Mouse (Mus musculus) urinary bladder, postnatal 14 days (tissue): ENCODE results near the gene Stard3.

ENCODE experiments used
- DNase-seq: peaks from one replicate; pipeline ENCODE4 v3.0.0; 2021; ENCODE audit warnings: low spot score

The Stard3 gene

DNA sequence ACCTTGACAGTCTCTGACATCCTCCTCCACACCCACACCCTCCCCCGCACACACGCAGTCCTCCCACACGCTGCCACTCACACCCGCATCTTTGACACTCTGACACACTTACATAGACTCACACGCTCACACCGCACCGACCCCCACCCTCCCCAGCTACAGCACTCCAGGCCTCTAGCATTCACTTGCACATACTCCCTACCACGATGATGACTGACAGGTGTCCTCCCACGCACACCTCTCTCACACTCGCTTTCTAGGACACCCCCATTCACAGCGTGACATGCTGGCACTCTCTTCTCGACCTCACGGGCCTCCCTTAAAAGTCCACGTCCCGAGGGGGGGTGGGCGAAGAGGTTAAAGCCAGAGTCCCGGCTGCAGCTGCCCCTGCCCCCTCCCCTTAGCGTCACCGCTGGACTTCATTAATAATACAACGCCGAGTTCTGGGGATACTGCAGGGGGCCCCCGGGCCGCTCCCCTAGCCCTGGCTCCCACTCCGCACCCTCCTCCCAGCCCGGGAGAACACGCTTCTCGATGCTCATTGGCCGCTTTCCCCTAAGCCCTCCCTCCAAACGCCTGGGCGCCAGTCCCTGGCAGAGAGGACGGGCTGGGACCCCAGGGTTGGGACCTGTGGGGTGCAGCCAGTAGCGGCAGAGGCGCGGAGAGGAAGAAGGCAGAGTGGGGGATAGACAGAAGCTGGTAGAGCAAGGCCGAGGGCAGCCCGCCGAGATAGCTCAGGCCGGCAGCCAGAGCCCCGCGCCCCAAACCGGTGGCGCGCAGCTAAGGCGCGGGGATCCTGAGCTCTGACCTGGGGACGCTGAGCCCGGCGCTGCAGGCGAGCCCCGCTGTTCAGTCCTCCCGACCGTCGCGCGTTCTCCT, 9.8 kb upstream of the Stard3 start, which contains the start of gene Ppp1r1b:
TSS of gene Ppp1r1b (plus strand) at position 322 of the 879 bp plus-strand sequence.
- peak; percentile 36 for DNase-seq

GRCm38 (mm10) chr11:98349308-98349707, 8.9 kb upstream of the Stard3 start:
- no peak for DNase-seq

DNA sequence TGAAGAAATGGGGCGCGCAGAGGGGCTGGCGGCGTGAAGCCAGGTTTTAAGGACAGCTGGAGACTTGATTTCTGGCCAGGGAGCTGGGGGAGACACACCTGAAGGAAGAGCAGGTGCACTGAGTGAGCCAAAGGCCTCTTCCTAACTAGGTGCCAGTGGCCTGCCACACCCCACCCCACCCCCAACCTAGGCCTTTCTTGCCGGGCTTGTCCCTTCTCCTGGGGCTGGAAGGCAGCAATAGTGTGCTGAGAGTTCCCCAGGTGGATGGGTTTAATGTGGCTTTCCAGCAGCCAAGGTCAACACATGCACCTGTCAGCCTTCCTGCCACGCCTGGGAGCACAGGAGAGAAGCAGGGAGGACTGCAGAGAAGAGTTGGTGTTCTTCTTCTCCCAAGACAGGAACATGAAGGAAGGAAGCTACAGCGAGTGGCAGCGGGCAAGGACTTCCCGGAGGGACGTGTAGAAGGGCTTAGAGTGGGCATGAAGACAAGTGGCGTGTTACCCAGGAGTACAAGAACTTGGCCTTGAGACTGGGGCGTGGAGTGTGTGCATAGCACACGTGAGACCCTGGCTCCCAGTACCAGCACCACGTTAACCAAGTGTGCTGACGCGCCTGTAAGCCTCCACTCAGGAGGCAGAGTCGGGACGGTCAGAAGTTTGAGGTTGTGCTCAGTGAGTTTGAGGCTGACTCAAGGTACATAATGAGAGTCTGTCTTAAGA, 5.7 kb upstream of the Stard3 start:
- no peak for DNase-seq

DNA sequence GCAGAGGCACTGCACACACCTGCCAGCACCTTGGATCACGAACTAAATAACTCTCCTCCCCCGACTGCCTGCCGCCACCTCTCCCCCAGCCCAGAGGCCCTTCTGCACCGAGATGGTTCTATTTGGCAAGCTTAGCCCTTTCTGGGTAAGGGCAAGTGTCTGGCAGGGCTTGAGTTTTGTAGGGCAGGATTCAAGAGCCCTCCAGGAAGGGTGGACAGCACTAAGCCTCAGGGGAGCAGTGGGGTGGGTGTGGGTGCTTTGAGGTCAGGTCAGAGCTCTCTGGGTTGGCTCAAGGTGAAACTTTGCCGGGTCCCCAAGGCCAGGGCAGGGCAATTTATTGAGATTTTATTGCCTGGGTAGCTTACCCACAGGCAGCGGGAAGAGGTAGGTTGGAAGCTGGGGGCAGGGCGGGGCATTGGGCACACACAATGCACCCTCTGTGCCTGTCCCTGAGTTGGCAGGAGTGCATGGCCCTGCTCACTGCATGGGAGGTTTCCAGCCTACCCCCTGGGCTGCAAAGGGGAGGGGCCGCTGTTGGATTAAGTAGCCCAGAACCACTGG, 4.4 kb upstream of the Stard3 start:
- no peak for DNase-seq

GRCm38 (mm10) chr11:98354445-98354844, 3.7 kb upstream of the Stard3 start:
- no peak for DNase-seq

- peak; percentile 43 for DNase-seq
These were observed 2.4 kb upstream of the Stard3 start for GRCm38 (mm10) chr11:98355732-98356299.

GRCm38 (mm10) chr11:98356625-98357394, 1.4 kb upstream of the Stard3 start:
- no peak for DNase-seq

DNA sequence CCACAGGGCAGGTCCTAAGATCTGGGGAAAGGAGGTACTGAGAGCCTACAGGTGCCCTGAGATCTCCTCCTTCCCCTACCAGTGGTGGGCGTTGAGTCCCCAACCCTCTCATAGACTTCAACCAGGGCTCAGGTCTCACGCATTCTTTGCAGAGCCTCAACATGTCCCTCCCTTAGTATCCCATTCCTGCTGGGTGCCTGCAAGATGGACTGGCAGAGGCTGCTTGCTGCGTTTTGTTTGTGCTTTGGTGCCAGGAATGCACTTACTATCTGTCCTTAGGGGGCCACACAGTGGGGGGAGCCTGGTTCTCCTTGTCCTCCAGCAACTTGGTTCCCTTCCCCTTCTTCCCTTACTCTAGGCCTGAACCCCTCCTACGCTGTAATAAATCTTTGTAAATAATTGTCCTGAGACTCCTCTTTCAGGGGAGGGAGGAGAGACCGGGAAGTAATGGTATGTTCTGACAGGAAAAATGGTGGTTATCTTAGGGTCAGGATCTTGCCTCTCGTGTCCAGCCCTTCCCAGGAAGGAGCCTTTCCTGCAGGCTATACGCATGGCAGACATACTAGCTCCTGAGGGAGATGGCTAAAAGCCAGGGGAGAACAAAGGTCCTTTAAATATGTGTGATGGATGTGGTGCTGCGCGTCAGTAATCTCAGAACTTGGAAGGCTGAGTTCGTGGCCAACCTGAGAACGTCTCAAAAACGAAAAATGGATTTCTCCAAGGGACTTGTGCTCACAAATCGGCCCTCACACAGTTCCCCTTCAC, 590 bp upstream of the Stard3 start:
- DNase-seq, result no peak

DNA sequence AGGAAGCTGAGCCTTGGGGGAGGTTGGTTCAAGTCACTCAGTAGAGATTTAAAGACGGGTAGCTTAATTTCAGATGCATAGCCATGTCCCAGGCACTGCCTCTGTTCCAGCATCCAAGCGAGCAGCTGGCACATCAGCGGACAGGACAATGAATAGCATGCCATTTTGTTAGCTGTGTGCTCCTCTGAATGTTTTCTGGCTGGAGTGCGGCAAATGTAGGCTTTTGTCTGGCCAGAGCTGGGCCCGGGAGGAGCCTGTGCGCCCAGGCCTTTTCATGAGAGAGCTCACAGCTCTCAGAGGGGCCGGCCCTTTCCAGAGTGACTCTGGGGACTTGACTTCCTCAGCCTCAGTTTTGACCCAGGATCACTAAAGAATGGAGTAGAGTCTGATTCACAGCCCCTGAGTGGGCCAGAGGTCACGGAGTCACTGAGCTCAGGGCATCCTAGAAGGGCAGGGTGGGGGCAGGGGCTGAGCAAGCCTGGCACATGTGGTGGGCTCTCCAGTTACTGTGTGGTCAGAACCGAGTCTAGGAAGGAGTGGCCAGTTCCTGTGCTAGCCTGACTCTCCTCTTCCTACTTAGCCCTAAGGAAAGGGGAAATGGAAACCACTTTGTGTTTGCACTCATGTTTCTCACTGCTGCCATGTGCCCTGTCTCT, 2.8 kb downstream of the Stard3 start:
- no peak for DNase-seq

- no peak for DNase-seq
These were observed 5.6 kb downstream of the Stard3 start for GRCm38 (mm10) chr11:98363817-98364216.

DNA sequence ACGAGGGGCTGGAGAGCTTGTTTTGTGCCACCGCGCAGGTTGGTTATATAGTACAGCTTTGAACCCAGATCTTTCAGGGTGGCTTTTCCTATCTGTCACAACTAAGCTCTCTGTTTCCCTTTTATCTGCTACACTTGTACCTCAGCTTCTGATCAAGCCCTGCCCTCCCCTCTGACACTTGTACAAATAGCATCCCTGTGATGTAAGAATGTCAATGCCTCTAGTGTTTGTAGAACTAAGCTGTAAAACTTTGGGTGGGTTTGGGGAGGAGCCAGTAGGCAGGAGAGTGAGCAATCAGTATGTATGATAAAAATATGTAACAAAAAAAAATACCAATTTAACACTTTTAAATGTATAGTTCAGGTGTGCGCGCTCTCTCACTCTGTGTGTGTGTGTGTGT, 6.2 kb downstream of the Stard3 start:
- DNase-seq, result no peak

- DNase-seq, result no peak
These were observed 8.1 kb downstream of the Stard3 start for GRCm38 (mm10) chr11:98366290-98366689.

DNA sequence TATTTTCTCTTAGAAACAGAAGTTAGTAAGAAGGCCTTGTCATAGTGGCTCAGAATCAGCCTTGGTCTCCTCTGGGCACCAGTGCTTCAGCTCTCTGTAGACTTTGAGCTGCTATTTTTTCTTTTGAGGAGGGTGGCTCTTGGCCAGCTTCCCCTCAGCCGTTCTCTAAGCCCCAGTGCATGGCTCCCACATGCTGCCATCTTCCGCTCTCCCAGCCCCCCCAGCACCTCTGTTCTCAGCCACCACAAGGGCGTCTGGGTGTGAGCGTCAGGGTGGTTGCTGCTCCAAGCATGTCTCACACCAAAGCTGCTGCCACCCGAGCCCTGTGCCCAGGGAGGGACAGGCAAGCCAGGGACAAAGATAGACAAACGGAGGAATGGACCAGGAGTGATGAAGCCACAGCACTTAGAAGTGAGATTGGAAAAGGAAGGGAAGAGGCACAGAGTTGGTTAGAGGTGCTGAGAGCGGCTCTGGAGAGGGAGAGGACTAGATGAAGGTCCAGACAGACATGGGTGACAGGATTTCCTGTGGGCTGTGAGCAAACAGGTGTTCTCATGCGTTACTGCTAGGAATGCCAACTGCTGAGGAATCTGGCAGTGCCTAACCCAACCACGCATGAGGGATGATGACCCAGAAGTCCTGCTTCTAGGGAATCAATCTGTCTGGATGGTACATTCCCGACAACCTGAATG, 9.1 kb downstream of the Stard3 start:
- no peak for DNase-seq

DNA sequence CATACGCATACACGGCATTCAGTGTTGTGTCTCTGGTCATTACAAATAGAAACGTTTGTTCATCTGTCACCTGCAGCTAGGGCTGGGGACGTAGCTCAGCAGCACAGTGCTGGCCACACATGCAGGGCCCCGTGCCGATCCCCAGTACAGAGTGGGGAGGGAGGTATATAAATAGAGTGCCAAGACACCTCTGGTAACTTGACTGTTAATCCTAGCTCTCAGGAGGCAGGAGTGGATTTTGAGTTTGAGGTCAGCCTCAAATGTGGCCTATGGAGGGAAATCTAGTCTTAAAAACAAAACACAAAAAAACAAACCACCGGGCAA, 9.7 kb downstream of the Stard3 start:
- no peak for DNase-seq

DNA sequence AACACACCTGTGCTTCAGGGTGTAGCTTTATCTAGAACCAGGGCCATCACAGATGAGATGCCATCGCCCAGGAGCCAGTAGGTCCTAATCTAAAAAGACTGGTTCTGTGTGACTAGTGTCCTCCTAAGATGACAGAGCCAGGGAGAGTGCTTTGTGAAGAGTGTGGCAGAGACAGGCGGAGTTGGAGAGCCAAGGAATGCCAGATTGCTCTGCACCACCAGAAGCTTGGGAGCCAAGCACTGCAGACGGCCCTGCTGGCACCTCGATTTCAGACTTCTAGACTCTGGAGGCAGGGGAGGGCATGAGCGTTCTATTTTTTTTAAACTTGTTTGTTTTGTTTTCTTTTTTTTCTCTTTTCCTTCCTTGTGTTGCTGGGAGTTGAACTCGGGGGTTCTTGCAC, 11.2 kb downstream of the Stard3 start:
- no peak for DNase-seq

DNA sequence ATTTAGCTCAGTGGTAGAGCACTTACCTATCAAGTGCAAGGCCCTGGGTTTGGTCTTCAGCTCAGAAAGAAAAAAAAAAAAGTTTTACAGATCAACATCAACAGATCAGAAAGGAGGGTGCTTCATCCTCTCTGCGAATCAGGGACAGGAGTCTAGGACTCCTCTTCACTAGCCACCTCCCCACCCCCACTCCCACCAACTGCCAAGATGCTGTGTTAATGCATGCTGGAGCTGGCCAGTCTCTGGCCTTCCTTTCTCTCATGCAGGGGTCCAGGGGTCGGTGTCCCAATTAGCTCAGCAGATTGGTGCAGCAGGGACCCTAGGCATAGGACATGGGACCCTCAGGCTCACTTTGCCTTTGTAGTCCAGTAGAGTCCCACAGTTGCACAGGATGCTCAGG, 12.4 kb downstream of the Stard3 start:
- DNase-seq, result no peak

GRCm38 (mm10) chr11:98371556-98372240, 13.5 kb downstream of the Stard3 start:
- no peak for DNase-seq

- peak; percentile 68 for DNase-seq
These were observed 14.2 kb downstream of the Stard3 start for GRCm38 (mm10) chr11:98372406-98372805.

GRCm38 (mm10) chr11:98373244-98373643, 15.1 kb downstream of the Stard3 start:
- no peak for DNase-seq
